Mouse (Mus musculus) brain, embryonic 14.5 days (tissue): ENCODE data around the gene Dhrs7.

Experiments used
- CTCF ChIP-seq: fragments of 200-500 bp; IDR thresholded peaks from 2 replicates; pipeline ENCODE4 v1.5.1; 2012; ENCODE audit warnings: inconsistent platforms, mild to moderate bottlenecking, moderate library complexity, borderline replicate concordance; ENCODE audit not compliant: insufficient read depth, insufficient read length; ENCODE audit errors: extremely low read depth
- POLR2A ChIP-seq: fragments of 200-500 bp; IDR thresholded peaks from 2 replicates; pipeline ENCODE4 v1.6.1; 2012; ENCODE audit warnings: mild to moderate bottlenecking, inconsistent platforms, borderline replicate concordance; ENCODE audit not compliant: poor library complexity, insufficient read depth, insufficient read length, severe bottlenecking; ENCODE audit errors: extremely low read depth

GRCm38 (mm10) chr12:72683612-72684011 lies 18.9 kb upstream of the Dhrs7 start:
- TF ChIP-seq POLR2A (no peak), CTCF (no peak)
